Mouse (Mus musculus) kidney, embryonic 14.5 days (tissue): ENCODE results near the gene Slc38a9. TPM values are rescaled to one million over a fixed set of nuclear protein-coding genes. Genes with fewer than 3 reads are reported as not detected.

ENCODE experiments used
- ATAC-seq: fragments of 200-750 bp; cut with Nextera tagmentation; 2 replicates; pipeline ENCODE4 v1.8.0; 2017; ENCODE audit warnings: moderate number of reproducible peaks, mild to moderate bottlenecking, moderate TSS enrichment, moderate library complexity; ENCODE audit not compliant: low FRiP score, low TSS enrichment
- H3K27ac ChIP-seq: fragments of 300-500 bp; sonication (generic); 2 replicates; pipeline ENCODE4 v1.5.1; 2014; ENCODE audit warnings: low read depth, mild to moderate bottlenecking, low read length, moderate library complexity, mixed read lengths
- H3K27me3 ChIP-seq: fragments of 300-500 bp; sonication (generic); 2 replicates; pipeline ENCODE4 v1.6.1; 2014; ENCODE audit warnings: mild to moderate bottlenecking, low read length; ENCODE audit not compliant: control insufficient read depth, insufficient read depth
- H3K36me3 ChIP-seq: fragments of 300-500 bp; sonication (generic); 2 replicates; pipeline ENCODE4 v1.6.1; 2014; ENCODE audit warnings: low read length, mixed read lengths; ENCODE audit not compliant: control insufficient read depth, insufficient read depth
- H3K4me1 ChIP-seq: fragments of 300-500 bp; sonication (generic); 2 replicates; pipeline ENCODE4 v1.6.1; 2014; ENCODE audit warnings: low read length, mixed read lengths; ENCODE audit not compliant: control insufficient read depth, insufficient read depth
- H3K4me2 ChIP-seq: fragments of 300-500 bp; sonication (generic); replicated peaks from 2 replicates; pipeline ENCODE4 v1.6.1; 2014; ENCODE audit warnings: low read depth, mild to moderate bottlenecking, low read length
- H3K4me3 ChIP-seq: fragments of 300-500 bp; sonication (generic); 2 replicates; pipeline ENCODE4 v1.5.1; 2014; ENCODE audit warnings: mild to moderate bottlenecking, low read length
- H3K9ac ChIP-seq: fragments of 300-500 bp; sonication (generic); 2 replicates; pipeline ENCODE4 v1.6.1; 2014; ENCODE audit warnings: low read depth, mild to moderate bottlenecking, low read length, moderate library complexity
- H3K9me3 ChIP-seq: fragments of 300-500 bp; sonication (generic); 2 replicates; pipeline ENCODE4 v1.6.1; 2016; ENCODE audit warnings: low read length; ENCODE audit not compliant: control insufficient read depth
- WGBS: fragments of 180-500 bp; shearing (Covaris S2); extraction: QIAGEN DNeasy Blood & Tissue Kit; methylation state at CpG from one replicate; pipeline ENCODE4 v1.1.7; 2014; 5-methylcytosine and 5-hydroxymethylcytosine counted together
- polyA plus RNA-seq: library from polyadenylated mRNA; unstranded; fragments of >200 nt; fragmentation: Nextera tagmentation; extraction: Ambion mirVana; gene quantifications from 2 replicates; pipeline ENCODE4 v1.2.1, GENCODE M21; 2014

Slc38a9 gene
- polyA plus RNA-seq, 1 experiment from 2014 or later, result 13.1 TPM

DNA sequence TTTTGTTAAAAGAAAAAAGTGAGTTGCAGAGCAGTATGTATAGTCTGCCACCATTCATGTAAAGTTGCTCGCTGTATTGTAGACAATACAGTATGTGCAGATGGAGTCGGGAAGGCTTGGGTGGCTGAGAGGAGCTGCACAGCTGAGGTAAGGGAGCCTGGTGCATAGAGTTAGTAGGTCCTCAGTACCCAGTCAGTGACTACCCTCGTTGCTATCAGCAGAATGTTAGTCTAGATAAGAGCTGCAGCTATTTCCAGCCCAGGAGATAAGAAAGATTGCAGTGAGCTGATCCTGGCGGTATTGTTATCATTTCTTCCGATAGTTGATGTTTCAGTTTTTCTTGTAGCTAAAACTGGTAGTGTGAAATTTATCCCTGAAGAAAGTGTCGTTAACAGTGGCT is 12.2 kb downstream of the Slc38a9 start:
- Histone ChIP-seq H3K36me3 (peaks cover 2% of the 10 kb centered on the region; the same call in 1 of the 2 replicates), H3K4me2 (no peak overlapping the region), H3K4me3 (no peak overlapping the region), H3K4me1 (no peaks in the 10 kb centered on the region), H3K9me3 (no peaks in the 10 kb centered on the region), H3K9ac (no peak overlapping the region), H3K27me3 (no peaks in the 10 kb centered on the region), H3K27ac (no peak overlapping the region)
- 83% methylated on average over 6 of the region's 6 CpGs for WGBS
- ATAC-seq, result no peak

DNA sequence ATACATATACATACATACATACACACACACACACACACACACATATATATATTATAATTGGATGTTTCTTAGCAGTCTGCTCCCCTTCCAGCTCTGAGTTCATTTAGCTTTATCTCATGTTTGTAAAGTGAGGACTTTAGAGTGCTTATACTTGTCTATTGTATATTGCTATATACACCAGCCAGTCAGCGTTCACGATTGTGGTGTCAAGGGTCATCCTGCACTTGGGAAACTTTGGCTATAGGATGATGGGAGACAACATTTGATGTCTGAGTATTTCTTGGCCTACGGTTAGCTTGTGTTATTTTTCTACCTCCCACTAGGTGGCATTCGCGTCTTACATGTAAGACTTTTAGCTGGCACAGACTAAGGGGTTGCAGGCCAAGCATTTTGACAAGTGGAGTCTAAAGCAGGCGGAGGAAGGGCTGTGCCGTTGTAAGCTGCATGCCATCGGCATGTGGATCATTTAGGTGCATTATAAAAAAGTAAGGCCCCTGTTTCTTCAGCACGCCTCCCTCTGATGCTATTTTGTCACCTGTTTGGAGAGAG is 13.4 kb downstream of the Slc38a9 start:
- Histone ChIP-seq H3K4me2 (no peak overlapping the region), H3K9ac (no peak overlapping the region), H3K36me3 (peaks cover 2% of the 10 kb centered on the region; the same call in 1 of the 2 replicates), H3K4me3 (no peak overlapping the region), H3K9me3 (no peaks in the 10 kb centered on the region), H3K27me3 (no peaks in the 10 kb centered on the region), H3K27ac (no peak overlapping the region), H3K4me1 (no peaks in the 10 kb centered on the region)
- 10% methylated on average over 9 of the region's 9 CpGs for WGBS
- ATAC-seq, result peak; percentile 87

- WGBS, result 91% methylated on average over 4 of the region's 4 CpGs
- Histone ChIP-seq H3K4me1 (no peaks in the 10 kb centered on the region), H3K4me3 (no peak overlapping the region), H3K27ac (no peak overlapping the region), H3K27me3 (no peaks in the 10 kb centered on the region), H3K36me3 (no peaks in the 10 kb centered on the region), H3K4me2 (no peak overlapping the region), H3K9me3 (no peaks in the 10 kb centered on the region), H3K9ac (no peak overlapping the region)
- ATAC-seq, result no peak
Measured at GRCm38 (mm10) chr13:112678154-112678553, 17.6 kb downstream of the Slc38a9 start.

DNA sequence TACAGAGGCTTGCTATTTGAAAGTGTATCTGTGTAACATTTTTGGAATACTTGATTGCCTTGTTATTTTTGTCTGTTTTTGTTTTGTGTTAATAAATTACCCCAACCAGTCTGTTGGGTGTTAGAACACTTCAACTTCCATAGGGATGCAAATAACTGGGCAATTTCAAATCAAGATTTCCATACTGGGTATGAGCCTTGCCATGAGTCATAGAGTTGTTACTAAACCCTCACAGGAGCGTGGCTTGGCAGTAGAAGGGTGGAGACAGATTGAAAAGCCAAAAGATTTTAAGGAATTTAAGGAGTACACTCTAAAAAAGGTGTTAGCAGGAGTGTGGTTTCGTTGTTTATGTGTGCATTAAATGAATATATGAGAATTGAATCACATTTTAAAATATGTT is 22.8 kb downstream of the Slc38a9 start:
- Histone ChIP-seq H3K9me3 (no peaks in the 10 kb centered on the region), H3K27me3 (no peaks in the 10 kb centered on the region), H3K4me3 (no peak overlapping the region), H3K4me2 (no peak overlapping the region), H3K36me3 (no peaks in the 10 kb centered on the region), H3K27ac (no peak overlapping the region), H3K9ac (no peak overlapping the region), H3K4me1 (no peaks in the 10 kb centered on the region)
- 91% methylated on average over 2 of the region's 2 CpGs for WGBS
- no peak for ATAC-seq

GRCm38 (mm10) chr13:112683970-112684369 is 23.4 kb downstream of the Slc38a9 start:
- Histone ChIP-seq H3K4me2 (no peak overlapping the region), H3K4me1 (no peaks in the 10 kb centered on the region), H3K27ac (no peak overlapping the region), H3K36me3 (no peaks in the 10 kb centered on the region), H3K27me3 (no peaks in the 10 kb centered on the region), H3K4me3 (no peak overlapping the region), H3K9ac (no peak overlapping the region), H3K9me3 (no peaks in the 10 kb centered on the region)
- ATAC-seq, result no peak
- WGBS, result 94% methylated on average over 6 of the region's 6 CpGs

GRCm38 (mm10) chr13:112686155-112686554 is 25.6 kb downstream of the Slc38a9 start:
- H3K27ac ChIP-seq, result no peak overlapping the region
- no peaks in the 10 kb centered on the region for H3K36me3 ChIP-seq
- no peaks in the 10 kb centered on the region for H3K4me1 ChIP-seq
- no peak overlapping the region for H3K4me3 ChIP-seq
- H3K9me3 ChIP-seq, result no peaks in the 10 kb centered on the region
- H3K4me2 ChIP-seq, result no peak overlapping the region
- no peak overlapping the region for H3K9ac ChIP-seq
- H3K27me3 ChIP-seq, result no peaks in the 10 kb centered on the region
- WGBS, result 76% methylated on average over 2 of the region's 2 CpGs
- ATAC-seq, result no peak

DNA sequence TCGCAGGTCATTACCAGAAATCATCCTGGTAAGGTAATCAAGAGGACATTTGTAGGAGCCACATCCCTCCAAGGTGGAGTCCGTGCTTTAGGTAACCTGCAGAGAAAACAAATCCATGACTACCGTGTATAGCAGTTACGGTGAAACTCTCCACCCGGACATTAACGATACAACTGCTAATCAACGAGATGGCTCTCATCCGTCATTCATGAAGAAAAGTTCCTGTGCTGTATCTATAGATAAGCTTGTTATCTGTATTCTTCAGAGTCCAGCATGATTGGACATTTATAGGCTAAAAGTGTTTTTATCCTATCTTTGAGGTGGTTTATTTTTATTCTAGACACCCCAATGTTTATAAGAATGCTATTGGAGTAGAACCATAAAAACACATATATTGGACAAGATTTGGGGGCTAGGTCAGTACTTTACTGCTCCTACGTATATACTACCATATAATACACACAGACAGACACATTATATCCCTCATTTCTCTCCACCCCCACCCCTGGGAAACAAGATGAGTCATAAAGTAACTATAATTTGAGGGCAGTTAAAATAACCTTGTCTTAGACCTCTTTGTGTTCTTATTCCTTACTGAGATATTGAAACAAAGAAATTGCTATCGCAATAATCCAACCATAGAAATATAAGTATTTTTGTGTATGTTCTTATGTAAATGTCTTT is 32.5 kb downstream of the Slc38a9 start:
- peaks cover 4% of the 10 kb centered on the region; the same call in 1 of the 2 replicates for H3K36me3 ChIP-seq
- H3K27me3 ChIP-seq, result no peaks in the 10 kb centered on the region
- no peak for ATAC-seq
- no peaks in the 10 kb centered on the region for H3K4me1 ChIP-seq
- 90% methylated on average over 10 of the region's 10 CpGs for WGBS
- H3K9me3 ChIP-seq, result peaks cover 6% of the 10 kb centered on the region; the same call in 1 of the 2 replicates
- no peak overlapping the region for H3K4me2 ChIP-seq
- H3K27ac ChIP-seq, result no peak overlapping the region
- no peak overlapping the region for H3K4me3 ChIP-seq
- H3K9ac ChIP-seq, result no peak overlapping the region

DNA sequence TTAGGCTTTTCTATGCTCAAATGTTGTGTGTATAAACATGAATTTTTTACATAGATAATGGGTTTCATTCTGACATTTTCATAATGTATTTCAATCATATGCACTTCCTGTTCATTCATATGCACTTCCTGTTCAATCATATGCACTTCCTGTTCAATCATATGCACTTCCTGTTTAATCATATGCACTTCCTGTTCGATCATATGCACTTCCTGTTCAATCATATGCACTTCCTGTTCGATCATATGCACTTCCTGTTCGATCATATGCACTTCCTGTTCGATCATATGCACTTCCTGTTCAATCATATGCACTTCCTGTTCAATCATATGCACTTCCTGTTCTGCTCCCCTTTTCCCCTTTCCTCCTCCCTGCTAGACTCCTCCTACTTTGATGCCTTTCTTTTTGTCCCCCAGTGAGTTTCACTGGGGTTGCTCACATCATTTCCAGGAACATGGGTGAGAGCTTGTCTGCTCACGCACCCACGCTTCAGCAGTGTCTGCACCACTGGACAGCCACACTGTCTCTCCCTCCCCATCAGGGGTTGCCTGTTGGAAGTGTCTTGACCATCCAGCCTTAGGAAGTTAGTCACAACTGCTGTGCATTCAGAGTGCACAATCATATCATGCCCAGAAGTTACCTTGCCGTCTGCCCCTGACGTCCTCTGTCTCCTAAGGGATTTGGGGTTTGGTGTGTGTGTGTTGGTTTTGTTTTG is 35.1 kb downstream of the Slc38a9 start:
- peaks cover 6% of the 10 kb centered on the region; the same call in 1 of the 2 replicates for H3K36me3 ChIP-seq
- WGBS, result 96% methylated on average over 8 of the region's 8 CpGs
- ATAC-seq, result no peak
- no peak overlapping the region for H3K9ac ChIP-seq
- H3K27ac ChIP-seq, result no peak overlapping the region
- H3K27me3 ChIP-seq, result no peaks in the 10 kb centered on the region
- H3K4me1 ChIP-seq, result no peaks in the 10 kb centered on the region
- peaks cover 6% of the 10 kb centered on the region; the same call in 1 of the 2 replicates for H3K9me3 ChIP-seq
- H3K4me2 ChIP-seq, result no peak overlapping the region
- H3K4me3 ChIP-seq, result no peak overlapping the region

- Histone ChIP-seq H3K27ac (no peak overlapping the region), H3K4me3 (no peak overlapping the region), H3K4me1 (no peaks in the 10 kb centered on the region), H3K27me3 (no peaks in the 10 kb centered on the region), H3K4me2 (no peak overlapping the region), H3K36me3 (peaks cover 2% of the 10 kb centered on the region; the same call in 1 of the 2 replicates), H3K9ac (no peak overlapping the region), H3K9me3 (no peaks in the 10 kb centered on the region)
- WGBS, result 91% methylated on average over 8 of the region's 8 CpGs
- no peak for ATAC-seq
Measured at GRCm38 (mm10) chr13:112701256-112701655, 40.7 kb downstream of the Slc38a9 start.
